Mouse (Mus musculus) midbrain, postnatal 0 days (tissue): ENCODE measurements at regions not wholly inside any gene's neighbourhood (a gene's known extent, or its start where the extent isn't known, plus 50 kb on each side); places are given as distances from the start of the nearest gene placed in this dataset.

Source experiments
- ATAC-seq: fragments of 200-750 bp; cut with Nextera tagmentation; 2 replicates; pipeline ENCODE4 v1.8.0; 2017; ENCODE audit warnings: moderate number of reproducible peaks, mild to moderate bottlenecking, moderate TSS enrichment, moderate library complexity; ENCODE audit not compliant: low FRiP score
- DNase-seq: peaks from one replicate; pipeline ENCODE4 v3.0.0-alpha.2; 2015; ENCODE audit warnings: low spot score
- H3K27ac ChIP-seq: fragments of 300-500 bp; sonication (generic); 2 replicates; pipeline ENCODE4 v1.5.1; 2014; ENCODE audit warnings: low read depth, mild to moderate bottlenecking, low read length, mixed read lengths
- H3K27me3 ChIP-seq: fragments of 300-500 bp; sonication (generic); 2 replicates; pipeline ENCODE4 v1.6.1; 2014; ENCODE audit warnings: low read length, control low read depth, mixed read lengths; ENCODE audit not compliant: insufficient read depth
- H3K36me3 ChIP-seq: fragments of 300-500 bp; sonication (generic); 2 replicates; pipeline ENCODE4 v1.6.1; 2014; ENCODE audit warnings: low read length, control low read depth, mixed read lengths; ENCODE audit not compliant: insufficient read depth
- H3K4me1 ChIP-seq: fragments of 300-500 bp; sonication (generic); 2 replicates; pipeline ENCODE4 v1.6.1; 2014; ENCODE audit warnings: mild to moderate bottlenecking, control low read depth, antibody characterized with exemption, low read length, mixed read lengths; ENCODE audit not compliant: insufficient read depth
- H3K4me2 ChIP-seq: fragments of 300-500 bp; sonication (generic); 2 replicates; pipeline ENCODE4 v1.6.1; 2014; ENCODE audit warnings: low read depth, mild to moderate bottlenecking, low read length, mixed read lengths; ENCODE audit not compliant: poor library complexity, severe bottlenecking
- H3K4me3 ChIP-seq: fragments of 300-500 bp; sonication (generic); 2 replicates; pipeline ENCODE4 v1.5.1; 2014; ENCODE audit warnings: low read depth, mild to moderate bottlenecking, low read length, moderate library complexity
- H3K9ac ChIP-seq: fragments of 300-500 bp; sonication (generic); replicated peaks from 2 replicates; pipeline ENCODE4 v1.6.1; 2014; ENCODE audit warnings: mild to moderate bottlenecking, low read length, moderate library complexity, mixed read lengths; ENCODE audit not compliant: poor library complexity, severe bottlenecking
- H3K9me3 ChIP-seq: fragments of 300-500 bp; sonication (generic); 2 replicates; pipeline ENCODE4 v1.6.1; 2016; ENCODE audit warnings: low read length, control low read depth
- CTCF ChIP-seq: IDR thresholded peaks from 2 replicates; pipeline ENCODE4 v1.5.1; 2016; ENCODE audit warnings: antibody characterized with exemption, mild to moderate bottlenecking
- WGBS: fragments of 180-500 bp; shearing (Covaris S2); extraction: QIAGEN DNeasy Blood & Tissue Kit; methylation state at CpG from one replicate; pipeline ENCODE4 v1.1.7; 2014; 5-methylcytosine and 5-hydroxymethylcytosine counted together

GRCm38 (mm10) chr6:99931588-99931987 is 205.4 kb upstream of the Prok2 start:
- DNase-seq (peak; percentile 31), ATAC-seq (no peak)
- no peak overlapping the region for H3K27ac ChIP-seq
- no peak overlapping the region for H3K9ac ChIP-seq
- 87% methylated on average over 4 of the region's 4 CpGs for WGBS
- H3K9me3 ChIP-seq, result no peaks in the 10 kb centered on the region
- no peaks in the 10 kb centered on the region for H3K36me3 ChIP-seq
- no peaks in the 10 kb centered on the region for H3K27me3 ChIP-seq
- peaks cover 6% of the 10 kb centered on the region; the same call in 1 of the 2 replicates for H3K4me1 ChIP-seq
- no peak for TF ChIP-seq CTCF
- H3K4me2 ChIP-seq, result no peak overlapping the region
- H3K4me3 ChIP-seq, result no peak overlapping the region

GRCm38 (mm10) chr6:99930316-99930715 is 204.1 kb upstream of the Prok2 start:
- Histone ChIP-seq H3K36me3 (no peaks in the 10 kb centered on the region), H3K27me3 (0 out of 2 replicates have a peak, but pooled peaks cover 1% of the 10 kb centered on the region), H3K9me3 (no peaks in the 10 kb centered on the region), H3K27ac (no peak overlapping the region), H3K4me3 (no peak overlapping the region), H3K4me2 (no peak overlapping the region), H3K9ac (no peak overlapping the region), H3K4me1 (peaks cover 6% of the 10 kb centered on the region; the same call in 1 of the 2 replicates)
- TF ChIP-seq CTCF, result no peak
- 94% methylated on average over 6 of the region's 6 CpGs for WGBS
- ATAC-seq (no peak), DNase-seq (no peak)

GRCm38 (mm10) chr6:99927933-99928555 is 201.9 kb upstream of the Prok2 start:
- ATAC-seq, result no peak
- TF ChIP-seq CTCF, result no peak
- Histone ChIP-seq H3K9ac (no peak overlapping the region), H3K4me2 (no peak overlapping the region), H3K27ac (no peak overlapping the region), H3K9me3 (no peaks in the 10 kb centered on the region), H3K27me3 (0 out of 2 replicates have a peak, but pooled peaks cover 5% of the 10 kb centered on the region), H3K4me3 (no peak overlapping the region), H3K36me3 (no peaks in the 10 kb centered on the region), H3K4me1 (no peaks in the 10 kb centered on the region)
- no peak for DNase-seq
- 70% methylated on average over 10 of the region's 10 CpGs for WGBS

GRCm38 (mm10) chr6:99924181-99924580 is 198.0 kb upstream of the Prok2 start:
- no peak overlapping the region for H3K9ac ChIP-seq
- no peaks in the 10 kb centered on the region for H3K36me3 ChIP-seq
- TF ChIP-seq CTCF, result no peak
- 57% methylated on average over 8 of the region's 8 CpGs for whole genome bisulfite sequencing
- DNase-seq, result no peak
- H3K4me2 ChIP-seq, result no peak overlapping the region
- H3K27me3 ChIP-seq, result 0 out of 2 replicates have a peak, but pooled peaks cover 5% of the 10 kb centered on the region
- H3K9me3 ChIP-seq, result no peaks in the 10 kb centered on the region
- ATAC-seq, result no peak
- H3K4me1 ChIP-seq, result no peaks in the 10 kb centered on the region
- H3K4me3 ChIP-seq, result no peak overlapping the region
- H3K27ac ChIP-seq, result no peak overlapping the region

GRCm38 (mm10) chr6:99921966-99922365 is 195.8 kb upstream of the Prok2 start:
- H3K36me3 ChIP-seq, result no peaks in the 10 kb centered on the region
- H3K4me2 ChIP-seq, result no peak overlapping the region
- H3K27ac ChIP-seq, result no peak overlapping the region
- WGBS, result 69% methylated on average over 5 of the region's 5 CpGs
- no peaks in the 10 kb centered on the region for H3K9me3 ChIP-seq
- H3K4me1 ChIP-seq, result no peaks in the 10 kb centered on the region
- ATAC-seq (no peak), DNase-seq (no peak)
- no peak for TF ChIP-seq CTCF
- no peak overlapping the region for H3K9ac ChIP-seq
- 0 out of 2 replicates have a peak, but pooled peaks cover 5% of the 10 kb centered on the region for H3K27me3 ChIP-seq
- no peak overlapping the region for H3K4me3 ChIP-seq

- 70% methylated on average over 7 of the region's 7 CpGs for whole genome bisulfite sequencing
- DNase-seq, result no peak
Measured at GRCm38 (mm10) chr6:99919816-99920562, 193.8 kb upstream of the Prok2 start.

More at GRCm38 (mm10) chr6:99919816-99920562, 193.8 kb upstream of the Prok2 start:
- no peak for ATAC-seq
- Histone ChIP-seq H3K4me3 (no peak overlapping the region), H3K4me1 (no peaks in the 10 kb centered on the region), H3K9me3 (no peaks in the 10 kb centered on the region), H3K9ac (no peak overlapping the region), H3K27ac (no peak overlapping the region), H3K27me3 (0 out of 2 replicates have a peak, but pooled peaks cover under 1% of the 10 kb centered on the region), H3K36me3 (no peaks in the 10 kb centered on the region), H3K4me2 (no peak overlapping the region)
- no peak for TF ChIP-seq CTCF
